Mouse (Mus musculus) regulatory T cell (primary cell): ENCODE results near the gene Ska2.

Experiments used
- in situ Hi-C: fragments of 300-600 bp; cut with MboI, MseI; formaldehyde crosslinking; loops from one replicate; pipeline ENCODE4 v1.15.1; 2025; ENCODE audit warnings: high pct_unique_total_duplicates

The Ska2 gene

DNA sequence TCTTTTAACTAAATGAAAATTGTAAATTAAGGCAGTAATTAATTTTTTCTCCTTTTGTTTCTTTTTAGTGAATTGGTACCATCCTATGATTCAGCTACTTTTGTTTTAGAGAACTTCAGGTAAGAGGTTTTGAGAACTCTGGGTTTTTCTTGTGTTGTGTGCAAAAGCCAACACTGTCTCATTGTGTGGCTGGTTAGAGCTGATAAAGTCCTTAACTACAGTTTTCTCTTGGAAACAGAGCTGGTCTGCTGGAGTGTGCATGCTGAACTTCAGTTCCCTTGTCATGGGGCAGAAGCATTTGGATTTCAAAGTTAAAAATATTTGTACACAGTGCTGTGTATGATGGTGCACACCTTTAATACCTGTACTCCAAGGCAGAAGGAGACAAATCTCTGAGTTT, 54.7 kb downstream of the Ska2 start:
- in situ Hi-C loops, result no loop called here

DNA sequence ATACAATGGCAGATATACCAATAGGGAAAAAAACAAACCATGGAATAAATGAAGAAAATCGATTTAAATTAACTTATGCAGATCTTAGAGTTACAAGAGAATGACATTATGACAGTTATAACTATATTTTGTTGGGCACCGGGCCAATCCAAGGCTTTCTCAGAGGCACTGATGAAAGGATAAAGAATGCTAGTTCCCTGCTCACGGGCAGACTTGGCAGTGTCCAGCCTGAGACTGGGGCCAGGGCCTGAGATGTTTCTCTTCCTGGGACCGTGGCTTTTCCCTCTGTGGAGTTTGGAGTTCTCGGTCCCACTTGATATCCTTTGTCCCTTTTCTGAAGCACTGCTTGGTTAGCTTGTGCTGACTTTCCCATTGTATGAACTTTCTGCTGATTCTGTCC, 64.6 kb downstream of the Ska2 start:
- in situ Hi-C loops, result no loop called here
